Mouse (Mus musculus) intestine, embryonic 15.5 days (tissue): ENCODE data around the gene Rsbn1. TPM values are rescaled to one million over a fixed set of nuclear protein-coding genes. Genes with fewer than 3 reads are reported as not detected.

ENCODE experiments used
- ATAC-seq: fragments of 200-750 bp; cut with Nextera tagmentation; 2 replicates; pipeline ENCODE4 v1.8.0; 2017; ENCODE audit warnings: moderate TSS enrichment, moderate library complexity
- H3K27ac ChIP-seq: fragments of 300-500 bp; sonication (generic); 2 replicates; pipeline ENCODE4 v1.5.1; 2015; ENCODE audit warnings: mild to moderate bottlenecking, inconsistent platforms
- H3K27me3 ChIP-seq: fragments of 300-500 bp; sonication (generic); replicated peaks from 2 replicates; pipeline ENCODE4 v1.6.1; 2015; ENCODE audit warnings: inconsistent platforms
- H3K36me3 ChIP-seq: fragments of 300-500 bp; sonication (generic); 2 replicates; pipeline ENCODE4 v1.6.1; 2015; ENCODE audit warnings: inconsistent platforms
- H3K4me1 ChIP-seq: fragments of 300-500 bp; sonication (generic); replicated peaks from 2 replicates; pipeline ENCODE4 v1.6.1; 2015; ENCODE audit warnings: inconsistent platforms
- H3K4me2 ChIP-seq: fragments of 300-500 bp; sonication (generic); replicated peaks from 2 replicates; pipeline ENCODE4 v1.6.1; 2015; ENCODE audit warnings: mild to moderate bottlenecking, inconsistent platforms
- H3K4me3 ChIP-seq: fragments of 300-500 bp; sonication (generic); replicated peaks from 2 replicates; pipeline ENCODE4 v1.5.1; 2015; ENCODE audit warnings: inconsistent platforms
- H3K9ac ChIP-seq: fragments of 300-500 bp; sonication (generic); 2 replicates; pipeline ENCODE4 v1.6.1; 2015; ENCODE audit warnings: inconsistent platforms
- H3K9me3 ChIP-seq: fragments of 300-500 bp; sonication (generic); 2 replicates; pipeline ENCODE4 v1.6.1; 2016; ENCODE audit warnings: inconsistent platforms
- WGBS: fragments of 180-500 bp; shearing (Covaris S2); methylation state at CpG from one replicate; pipeline ENCODE4 v1.1.7; 2015; 5-methylcytosine and 5-hydroxymethylcytosine counted together
- polyA plus RNA-seq: library from polyadenylated mRNA; unstranded; fragments of >200 nt; fragmentation: Nextera tagmentation; extraction: Ambion mirVana; gene quantifications from 2 replicates; pipeline ENCODE4 v1.2.1, GENCODE M21; 2015

Gene Rsbn1
- polyA plus RNA-seq, 1 experiment from 2014 or later, result 9.7 TPM

DNA sequence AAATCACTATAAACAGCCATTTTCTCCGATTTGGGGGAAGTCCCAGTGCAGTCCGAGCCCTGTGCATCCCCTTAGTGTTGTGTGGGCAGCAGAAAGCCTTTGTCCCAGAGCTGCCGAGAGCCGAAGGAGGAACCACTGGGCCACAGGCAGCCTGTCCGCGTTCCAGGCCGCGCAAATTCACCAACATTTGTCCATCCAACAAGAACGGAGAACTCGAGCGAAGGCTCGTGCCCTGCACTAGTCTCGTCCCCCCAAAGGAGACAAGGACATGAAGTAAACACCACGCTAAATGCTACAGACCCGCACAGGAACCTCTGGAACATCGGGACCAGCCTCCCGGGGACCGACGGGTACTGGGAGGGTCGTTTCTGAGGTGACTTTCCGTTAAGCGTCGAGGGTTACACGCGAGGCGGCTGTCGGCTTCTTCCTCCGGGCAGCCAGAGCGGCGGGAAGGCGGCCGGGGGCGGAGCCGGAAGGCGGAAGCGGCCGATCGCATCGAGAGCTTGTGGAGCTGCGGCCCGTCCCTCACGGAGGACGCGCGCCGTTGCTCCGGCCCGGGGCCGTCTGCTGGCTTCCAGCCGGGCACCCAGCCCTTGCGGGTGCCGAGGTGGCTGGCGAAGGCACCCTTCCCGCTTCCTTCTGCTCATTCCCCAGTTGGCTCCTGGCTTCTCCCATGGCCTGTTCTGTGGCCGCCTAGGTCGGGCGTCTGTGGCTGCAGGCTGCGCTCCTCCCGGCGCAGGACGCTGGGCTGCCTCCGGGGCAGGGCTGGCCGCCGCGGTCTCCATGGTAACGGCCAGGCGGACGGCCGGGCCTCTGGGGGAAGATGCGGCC is 54.2 kb downstream of the Rsbn1 start, which contains the start of gene Phtf1:
Gene Phtf1 (plus strand): TSS at position 250 of the 831 bp plus-strand sequence.
- H3K36me3 ChIP-seq, result no peaks in the 10 kb centered on the region
- H3K4me3 ChIP-seq, result peak within 1 kb of the TSS; percentile 97
- H3K4me1 ChIP-seq, result peaks cover 3% of the 10 kb centered on the region; the same call in 1 of the 2 replicates
- under 1% methylated on average over 70 of the region's 70 CpGs for WGBS
- H3K27me3 ChIP-seq, result no peaks in the 10 kb centered on the region
- H3K9ac ChIP-seq, result peak within 1 kb of the TSS; percentile 86
- H3K9me3 ChIP-seq, result no peaks in the 10 kb centered on the region
- H3K27ac ChIP-seq, result peak within 1 kb of the TSS; percentile 97
- ATAC-seq, result peak; percentile 99
- H3K4me2 ChIP-seq, result peak within 1 kb of the TSS; percentile 67

DNA sequence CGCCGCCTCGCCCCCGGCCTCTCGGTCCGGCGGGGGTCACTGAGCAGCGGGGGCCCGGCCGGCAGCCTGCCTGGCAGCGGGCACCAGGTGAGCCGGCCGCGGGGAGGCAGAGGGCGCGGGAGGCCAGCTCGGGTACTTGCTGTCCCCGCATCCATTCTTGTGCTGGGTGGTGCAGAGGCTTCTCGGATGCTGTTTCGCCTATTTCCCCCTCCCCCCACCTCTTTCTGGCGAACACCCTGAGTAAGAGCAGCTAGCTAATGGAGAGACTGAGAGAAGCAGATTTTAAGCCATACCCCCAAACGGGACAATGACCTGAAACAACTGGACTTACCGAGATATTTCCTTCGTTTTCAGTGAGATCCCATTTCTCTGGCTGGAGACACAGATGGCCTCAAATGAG is 54.8 kb downstream of the Rsbn1 start:
- H3K9me3 ChIP-seq, result no peaks in the 10 kb centered on the region
- no peaks in the 10 kb centered on the region for H3K36me3 ChIP-seq
- peak overlapping the region; percentile 86 for H3K9ac ChIP-seq
- H3K4me1 ChIP-seq, result peaks cover 3% of the 10 kb centered on the region; the same call in 1 of the 2 replicates
- H3K4me3 ChIP-seq, result peak overlapping the region; percentile 97
- H3K27me3 ChIP-seq, result no peaks in the 10 kb centered on the region
- H3K27ac ChIP-seq, result peak overlapping the region; percentile 97
- peak overlapping the region; percentile 67 for H3K4me2 ChIP-seq
- WGBS, result under 1% methylated on average over 24 of the region's 24 CpGs
- ATAC-seq, result peak; percentile 71

DNA sequence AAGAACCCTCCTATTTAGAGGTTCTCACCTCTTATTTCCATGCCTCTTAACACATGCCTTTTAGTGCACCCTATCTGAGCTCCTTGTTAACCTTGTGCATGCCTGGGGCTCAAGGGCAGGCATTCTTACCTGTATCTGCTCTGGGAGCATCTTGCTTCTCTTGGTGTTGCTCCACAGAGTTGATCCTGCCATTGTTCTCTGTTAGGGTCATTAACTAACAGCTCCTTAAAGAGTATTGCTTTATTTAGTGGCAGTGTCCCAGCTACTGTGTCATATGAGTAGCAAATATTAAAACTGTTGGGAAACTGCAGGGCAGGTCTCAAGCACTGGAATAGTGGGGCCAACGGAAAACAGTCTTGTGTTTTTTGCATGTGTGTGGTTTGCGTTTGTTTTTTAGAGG is 57.2 kb downstream of the Rsbn1 start:
- no peak for ATAC-seq
- no peak overlapping the region for H3K9ac ChIP-seq
- 95% methylated on average over 2 of the region's 2 CpGs for WGBS

DNA sequence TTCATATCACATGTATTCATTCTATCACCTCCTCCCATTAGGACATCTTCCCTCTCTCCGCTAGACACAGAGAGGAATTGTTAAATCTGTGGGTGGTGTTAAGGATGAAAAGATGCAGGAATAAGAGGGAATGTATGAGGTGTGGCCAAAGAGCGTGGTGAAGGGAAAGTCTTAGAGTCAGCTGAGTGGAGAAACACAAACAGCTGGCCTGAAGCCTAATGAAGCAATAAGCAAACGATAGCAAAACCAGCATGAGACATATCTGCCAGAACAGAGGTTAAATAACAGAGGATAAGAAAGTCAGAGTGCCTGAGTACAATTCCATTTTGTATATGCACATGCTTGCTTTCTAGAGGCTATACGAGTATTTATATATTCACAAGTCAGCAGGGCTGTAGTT is 70.6 kb downstream of the Rsbn1 start:
- no peaks in the 10 kb centered on the region for H3K9me3 ChIP-seq
- no peak overlapping the region for H3K4me2 ChIP-seq
- no peak overlapping the region for H3K4me3 ChIP-seq
- H3K27me3 ChIP-seq, result no peaks in the 10 kb centered on the region
- no peaks in the 10 kb centered on the region; the same call in 1 of the 2 replicates for H3K36me3 ChIP-seq
- no peak overlapping the region for H3K9ac ChIP-seq
- no peaks in the 10 kb centered on the region for H3K4me1 ChIP-seq
- WGBS, result 87% methylated on average over 4 of the region's 4 CpGs
- no peak for ATAC-seq
- H3K27ac ChIP-seq, result no peak overlapping the region

More for the DNA sequence above, 57.2 kb downstream of the Rsbn1 start:
- Histone ChIP-seq H3K27me3 (no peaks in the 10 kb centered on the region), H3K4me3 (no peak overlapping the region), H3K4me1 (peaks cover 3% of the 10 kb centered on the region; the same call in 1 of the 2 replicates), H3K9me3 (no peaks in the 10 kb centered on the region), H3K27ac (no peak overlapping the region), H3K36me3 (no peaks in the 10 kb centered on the region), H3K4me2 (no peak overlapping the region)

DNA sequence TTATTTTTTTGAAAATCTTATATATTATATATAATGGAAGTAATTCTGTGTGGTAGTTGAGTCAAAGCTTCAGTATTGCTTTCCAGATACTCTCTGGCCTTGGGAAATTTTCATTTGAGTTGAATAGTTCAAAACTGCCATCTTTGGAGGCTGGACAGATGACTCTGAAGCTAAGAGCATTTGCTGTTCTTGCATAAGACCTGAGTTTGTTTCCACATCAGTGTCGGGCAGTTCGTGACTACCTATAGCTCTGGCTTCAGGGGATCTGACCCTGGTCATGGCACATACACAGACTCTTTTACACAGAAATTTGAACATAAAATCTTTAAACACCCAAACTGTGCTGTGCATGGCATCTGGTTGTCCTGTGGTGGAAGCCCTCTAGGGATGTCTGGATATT is 71.3 kb downstream of the Rsbn1 start:
- Histone ChIP-seq H3K27ac (no peak overlapping the region), H3K9ac (no peak overlapping the region), H3K9me3 (no peaks in the 10 kb centered on the region), H3K36me3 (no peaks in the 10 kb centered on the region; the same call in 1 of the 2 replicates), H3K27me3 (no peaks in the 10 kb centered on the region), H3K4me3 (no peak overlapping the region), H3K4me2 (no peak overlapping the region), H3K4me1 (no peaks in the 10 kb centered on the region)
- no peak for ATAC-seq
- 98% methylated on average over 2 of the region's 2 CpGs for WGBS

DNA sequence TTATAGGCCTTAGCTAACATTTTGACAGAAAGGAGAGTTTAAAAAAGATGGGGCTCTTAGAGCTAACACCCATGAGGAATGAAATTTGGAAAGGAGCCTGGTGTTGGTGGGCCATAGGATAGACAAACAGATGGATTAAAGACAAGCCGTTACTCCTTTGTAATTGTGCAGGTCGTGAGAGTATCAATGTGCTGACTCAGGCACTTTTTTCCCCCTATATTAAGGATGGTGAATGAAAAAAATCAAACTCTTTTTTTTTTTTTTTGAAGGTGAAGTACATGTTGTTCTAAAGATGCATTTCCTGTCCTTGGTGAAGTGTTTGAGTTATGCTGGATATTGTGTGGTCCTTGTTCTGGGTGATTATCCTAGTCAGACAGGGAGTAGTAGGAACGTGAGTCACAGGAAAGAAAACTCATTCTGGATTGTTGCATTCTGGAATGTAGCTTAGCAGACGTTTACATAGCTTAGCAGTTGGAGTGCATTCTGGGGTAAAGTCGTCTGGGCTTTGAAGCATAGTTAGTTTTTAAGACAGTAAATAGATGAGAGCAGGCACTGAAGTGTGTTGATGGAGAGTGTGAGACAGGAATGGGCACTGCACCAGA is 74.0 kb downstream of the Rsbn1 start:
- Histone ChIP-seq H3K4me1 (no peaks in the 10 kb centered on the region), H3K27ac (no peak overlapping the region), H3K4me2 (no peak overlapping the region), H3K9ac (no peak overlapping the region), H3K4me3 (no peak overlapping the region), H3K36me3 (no peaks in the 10 kb centered on the region; the same call in 1 of the 2 replicates), H3K27me3 (no peaks in the 10 kb centered on the region), H3K9me3 (no peaks in the 10 kb centered on the region)
- no peak for ATAC-seq
- WGBS, result 36% methylated on average over 5 of the region's 5 CpGs

DNA sequence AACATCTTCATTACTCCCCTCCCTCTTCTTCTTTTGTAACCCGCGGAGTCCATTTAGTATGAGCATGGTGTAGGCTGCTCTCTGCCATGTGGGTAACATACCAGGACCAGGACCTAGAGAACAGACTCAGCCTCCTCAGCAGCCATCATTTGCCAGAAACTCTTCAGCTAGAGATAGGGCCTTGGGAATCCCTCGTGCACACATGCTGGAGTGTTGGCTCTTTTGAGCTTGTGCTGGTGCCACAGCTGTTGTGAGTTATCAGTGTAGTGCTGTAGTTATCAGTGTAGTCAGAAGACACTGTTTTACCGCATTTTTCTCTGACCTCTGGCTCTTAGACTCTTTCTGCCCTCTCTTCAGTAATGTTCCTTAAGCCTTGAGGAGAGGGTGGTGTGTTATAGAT is 75.4 kb downstream of the Rsbn1 start:
- 89% methylated on average over 4 of the region's 4 CpGs for WGBS
- H3K9ac ChIP-seq, result no peak overlapping the region

DNA sequence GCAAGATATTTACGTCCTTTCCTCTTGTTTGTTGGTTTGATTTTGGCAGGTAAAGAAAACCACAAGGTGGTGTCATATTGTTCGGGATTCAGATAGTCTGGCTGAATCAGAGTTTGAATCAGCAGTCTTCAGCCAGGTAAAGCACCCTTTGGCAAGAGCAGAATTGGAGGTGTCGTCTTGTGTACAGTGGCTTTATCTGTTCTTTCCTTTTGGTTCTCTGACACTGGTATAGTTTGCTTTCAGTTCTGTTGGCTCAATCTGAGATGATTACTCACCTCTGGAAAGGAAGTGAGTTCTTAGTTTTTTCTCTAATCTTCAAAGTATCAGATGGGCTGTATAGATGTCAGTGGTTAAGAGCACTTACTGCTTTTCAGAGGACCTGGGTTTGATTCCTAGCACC is 77.4 kb downstream of the Rsbn1 start:
- Histone ChIP-seq H3K9ac (no peak overlapping the region), H3K9me3 (no peaks in the 10 kb centered on the region), H3K36me3 (no peaks in the 10 kb centered on the region; the same call in 1 of the 2 replicates), H3K4me1 (no peaks in the 10 kb centered on the region), H3K27me3 (no peaks in the 10 kb centered on the region), H3K4me2 (no peak overlapping the region), H3K27ac (no peak overlapping the region), H3K4me3 (no peak overlapping the region)
- WGBS, result 88% methylated on average over 3 of the region's 3 CpGs
- ATAC-seq, result no peak

More for the DNA sequence above, 75.4 kb downstream of the Rsbn1 start:
- H3K4me3 ChIP-seq, result no peak overlapping the region
- no peaks in the 10 kb centered on the region for H3K27me3 ChIP-seq
- no peaks in the 10 kb centered on the region; the same call in 1 of the 2 replicates for H3K36me3 ChIP-seq
- H3K4me2 ChIP-seq, result no peak overlapping the region
- no peaks in the 10 kb centered on the region for H3K9me3 ChIP-seq
- H3K4me1 ChIP-seq, result no peaks in the 10 kb centered on the region
- ATAC-seq, result no peak
- no peak overlapping the region for H3K27ac ChIP-seq

DNA sequence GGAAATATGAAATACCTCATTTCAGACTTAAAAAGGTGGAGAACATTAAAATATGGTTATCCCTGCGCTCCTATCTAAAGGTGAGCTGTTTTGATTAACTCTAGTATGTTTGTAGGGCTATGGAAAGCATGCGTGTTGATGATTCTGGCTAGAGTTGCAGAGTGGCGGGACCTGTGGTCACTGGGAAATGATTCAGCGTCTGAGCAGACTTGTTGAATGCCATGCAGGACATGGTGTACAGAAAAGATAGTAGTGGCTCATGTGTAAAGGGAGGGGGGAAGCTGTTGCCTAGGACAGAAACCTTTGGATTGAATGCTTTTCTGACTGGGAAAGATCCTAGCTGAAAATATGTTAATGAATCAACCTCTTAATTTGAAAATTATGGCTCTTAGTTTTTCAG is 84.8 kb downstream of the Rsbn1 start:
- H3K36me3 ChIP-seq, result peaks cover 4% of the 10 kb centered on the region; the same call in 1 of the 2 replicates
- WGBS, result 93% methylated on average over 4 of the region's 4 CpGs

DNA sequence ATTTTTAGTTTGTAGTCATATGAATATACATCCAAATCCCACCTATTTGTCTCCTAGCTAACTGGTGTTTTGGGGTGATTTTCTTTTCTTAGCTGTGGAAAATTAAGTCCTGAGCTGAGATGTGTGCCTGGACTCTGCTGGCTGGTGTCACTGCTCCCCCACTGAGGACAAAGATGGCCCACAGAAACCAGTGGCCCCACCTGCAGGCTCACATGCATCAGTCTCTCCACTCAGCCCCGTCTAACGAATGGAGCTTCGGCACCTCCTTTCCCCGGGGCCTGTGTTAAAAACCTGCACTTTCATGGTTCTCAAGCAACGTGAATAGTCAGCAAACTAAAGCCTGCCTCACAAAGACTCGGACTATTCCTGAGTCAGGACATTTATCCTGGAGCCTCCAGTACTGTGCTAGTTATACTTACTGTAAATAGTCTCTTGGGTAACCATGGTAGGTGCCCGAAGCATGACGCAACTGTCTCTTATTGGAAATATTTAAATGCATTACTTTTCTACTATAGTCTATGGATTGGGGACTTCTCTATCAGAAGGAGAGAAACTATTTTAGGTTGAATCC is 93.1 kb downstream of the Rsbn1 start:
- 91% methylated on average over 8 of the region's 8 CpGs for WGBS

More for the DNA sequence above, 84.8 kb downstream of the Rsbn1 start:
- no peaks in the 10 kb centered on the region for H3K9me3 ChIP-seq
- H3K4me3 ChIP-seq, result no peak overlapping the region
- no peak overlapping the region for H3K4me2 ChIP-seq
- no peaks in the 10 kb centered on the region for H3K27me3 ChIP-seq
- H3K27ac ChIP-seq, result no peak overlapping the region
- H3K9ac ChIP-seq, result no peak overlapping the region
- no peak for ATAC-seq
- no peaks in the 10 kb centered on the region for H3K4me1 ChIP-seq

DNA sequence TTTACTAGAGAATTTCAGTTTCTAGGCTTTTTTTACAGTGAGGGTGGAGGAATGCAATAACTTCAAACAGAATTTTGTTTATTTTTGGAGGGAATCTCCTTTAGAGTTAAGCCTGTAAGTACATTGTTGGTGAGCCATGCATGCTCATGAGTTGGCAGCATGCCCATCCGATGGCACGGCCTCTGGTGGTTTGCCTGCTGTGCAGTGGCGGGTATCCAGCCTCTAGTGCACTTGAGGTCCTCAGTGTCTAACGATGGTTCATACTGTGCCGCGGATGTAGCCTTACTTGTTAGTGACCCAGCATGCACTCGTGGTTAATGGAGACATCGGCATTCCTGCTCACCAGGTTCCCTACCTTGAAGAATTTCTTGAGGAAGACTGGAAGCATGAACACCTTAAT is 93.6 kb downstream of the Rsbn1 start:
- Histone ChIP-seq H3K4me3 (no peak overlapping the region), H3K9ac (no peak overlapping the region), H3K4me1 (no peaks in the 10 kb centered on the region), H3K27me3 (no peaks in the 10 kb centered on the region), H3K9me3 (no peaks in the 10 kb centered on the region), H3K4me2 (no peak overlapping the region), H3K36me3 (peaks cover 9% of the 10 kb centered on the region; the same call in 1 of the 2 replicates), H3K27ac (no peak overlapping the region)
- no peak for ATAC-seq
- 85% methylated on average over 8 of the region's 8 CpGs for WGBS

More for the DNA sequence above, 93.1 kb downstream of the Rsbn1 start:
- no peaks in the 10 kb centered on the region for H3K27me3 ChIP-seq
- H3K27ac ChIP-seq, result no peak overlapping the region
- H3K4me3 ChIP-seq, result no peak overlapping the region
- H3K4me2 ChIP-seq, result no peak overlapping the region
- peaks cover 9% of the 10 kb centered on the region; the same call in 1 of the 2 replicates for H3K36me3 ChIP-seq
- no peak overlapping the region for H3K9ac ChIP-seq
- H3K4me1 ChIP-seq, result no peaks in the 10 kb centered on the region
- no peaks in the 10 kb centered on the region for H3K9me3 ChIP-seq
- ATAC-seq, result no peak

DNA sequence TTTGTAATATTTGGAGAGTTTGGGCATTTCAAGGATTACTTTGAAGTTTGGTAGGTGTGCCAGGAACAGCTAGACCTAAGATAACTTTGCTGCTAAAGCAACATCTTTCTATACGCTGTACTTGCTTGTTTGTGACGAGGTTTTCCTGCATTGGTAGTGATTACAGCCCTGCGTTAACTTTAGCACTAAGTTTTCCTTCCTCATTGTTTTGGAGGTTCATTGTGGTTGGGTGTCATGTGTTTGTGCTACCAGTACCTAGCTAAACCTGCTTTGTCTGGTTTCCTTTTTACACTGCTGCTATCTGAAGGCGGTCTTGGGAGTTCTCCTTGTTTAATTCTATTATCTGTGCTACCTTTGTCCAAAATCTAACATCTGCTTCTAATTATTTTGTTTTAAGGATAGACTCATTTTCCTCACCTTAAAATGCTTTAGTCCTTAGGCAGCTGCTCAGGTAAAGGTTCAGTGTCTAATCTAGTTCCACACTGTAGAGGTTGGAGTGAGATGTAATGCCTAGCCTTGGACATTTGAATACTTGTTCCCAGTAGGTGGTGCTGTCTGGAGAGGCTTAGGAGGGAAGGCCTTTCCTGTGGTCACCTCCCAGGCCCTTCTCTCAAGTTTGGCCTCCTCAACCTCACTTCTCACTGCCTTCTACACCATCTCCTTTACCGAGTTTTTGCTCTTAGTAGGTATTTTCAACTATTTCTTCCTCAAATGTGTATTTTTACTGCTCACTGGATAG is 96.2 kb downstream of the Rsbn1 start:
- Histone ChIP-seq H3K4me3 (no peak overlapping the region), H3K9me3 (no peaks in the 10 kb centered on the region), H3K4me1 (no peaks in the 10 kb centered on the region), H3K9ac (no peak overlapping the region), H3K27me3 (no peaks in the 10 kb centered on the region), H3K4me2 (no peak overlapping the region), H3K27ac (no peak overlapping the region), H3K36me3 (peaks cover 5% of the 10 kb centered on the region; the same call in 1 of the 2 replicates)
- 88% methylated on average over 5 of the region's 5 CpGs for WGBS
- no peak for ATAC-seq
